Mouse (Mus musculus) midbrain, postnatal 0 days (tissue): Measurements from ENCODE around the gene Hoxa10. TPM values are rescaled to one million over a fixed set of nuclear protein-coding genes. Genes with fewer than 3 reads are reported as not detected.

ENCODE experiments used
- ATAC-seq: fragments of 200-750 bp; cut with Nextera tagmentation; 2 replicates; pipeline ENCODE4 v1.8.0; 2017; ENCODE audit warnings: moderate number of reproducible peaks, mild to moderate bottlenecking, moderate TSS enrichment, moderate library complexity; ENCODE audit not compliant: low FRiP score
- DNase-seq: peaks from one replicate; pipeline ENCODE4 v3.0.0-alpha.2; 2015; ENCODE audit warnings: low spot score
- H3K27ac ChIP-seq: fragments of 300-500 bp; sonication (generic); 2 replicates; pipeline ENCODE4 v1.5.1; 2014; ENCODE audit warnings: low read depth, mild to moderate bottlenecking, low read length, mixed read lengths
- H3K27me3 ChIP-seq: fragments of 300-500 bp; sonication (generic); 2 replicates; pipeline ENCODE4 v1.6.1; 2014; ENCODE audit warnings: low read length, control low read depth, mixed read lengths; ENCODE audit not compliant: insufficient read depth
- H3K36me3 ChIP-seq: fragments of 300-500 bp; sonication (generic); 2 replicates; pipeline ENCODE4 v1.6.1; 2014; ENCODE audit warnings: low read length, control low read depth, mixed read lengths; ENCODE audit not compliant: insufficient read depth
- H3K4me1 ChIP-seq: fragments of 300-500 bp; sonication (generic); 2 replicates; pipeline ENCODE4 v1.6.1; 2014; ENCODE audit warnings: mild to moderate bottlenecking, control low read depth, antibody characterized with exemption, low read length, mixed read lengths; ENCODE audit not compliant: insufficient read depth
- H3K4me2 ChIP-seq: fragments of 300-500 bp; sonication (generic); 2 replicates; pipeline ENCODE4 v1.6.1; 2014; ENCODE audit warnings: low read depth, mild to moderate bottlenecking, low read length, mixed read lengths; ENCODE audit not compliant: poor library complexity, severe bottlenecking
- H3K4me3 ChIP-seq: fragments of 300-500 bp; sonication (generic); 2 replicates; pipeline ENCODE4 v1.5.1; 2014; ENCODE audit warnings: low read depth, mild to moderate bottlenecking, low read length, moderate library complexity
- H3K9ac ChIP-seq: fragments of 300-500 bp; sonication (generic); replicated peaks from 2 replicates; pipeline ENCODE4 v1.6.1; 2014; ENCODE audit warnings: mild to moderate bottlenecking, low read length, moderate library complexity, mixed read lengths; ENCODE audit not compliant: poor library complexity, severe bottlenecking
- H3K9me3 ChIP-seq: fragments of 300-500 bp; sonication (generic); 2 replicates; pipeline ENCODE4 v1.6.1; 2016; ENCODE audit warnings: low read length, control low read depth
- CTCF ChIP-seq: IDR thresholded peaks from 2 replicates; pipeline ENCODE4 v1.5.1; 2016; ENCODE audit warnings: antibody characterized with exemption, mild to moderate bottlenecking
- WGBS: fragments of 180-500 bp; shearing (Covaris S2); extraction: QIAGEN DNeasy Blood & Tissue Kit; methylation state at CpG from one replicate; pipeline ENCODE4 v1.1.7; 2014; 5-methylcytosine and 5-hydroxymethylcytosine counted together
- polyA plus RNA-seq: library from polyadenylated mRNA; unstranded; fragments of >200 nt; fragmentation: Nextera tagmentation; extraction: Ambion mirVana; gene quantifications from 2 replicates; pipeline ENCODE4 v1.2.1, GENCODE M21; 2015
- total RNA-seq: library from RNA; depleted of rRNA; stranded (reverse); fragments of >200 nt; gene quantifications from 2 replicates; pipeline ENCODE4 v1.2.3, GENCODE M21; 2014

Hoxa10 gene
- total and polyA plus RNA-seq, 2 experiments from 2014 or later = not detected

GRCm38 (mm10) chr6:52189172-52189591 lies 51.5 kb downstream of the Hoxa10 start:
- Histone ChIP-seq H3K36me3 (no peaks in the 10 kb centered on the region), H3K27me3 (peaks cover 96% of the 10 kb centered on the region), H3K9me3 (no peaks in the 10 kb centered on the region), H3K27ac (no peak overlapping the region), H3K4me1 (no peaks in the 10 kb centered on the region), H3K4me3 (no peak overlapping the region), H3K9ac (no peak overlapping the region), H3K4me2 (no peak overlapping the region)
- DNase-seq = no peak
- no peak for TF ChIP-seq CTCF
- 16% methylated on average over 5 of the region's 5 CpGs for WGBS
- ATAC-seq = no peak

- H3K4me3 ChIP-seq = no peak overlapping the region
- WGBS = 3% methylated on average over 1 of the region's 1 CpGs
- no peak overlapping the region for H3K27ac ChIP-seq
- no peaks in the 10 kb centered on the region for H3K4me1 ChIP-seq
- TF ChIP-seq CTCF = no peak
- peaks cover 97% of the 10 kb centered on the region for H3K27me3 ChIP-seq
- H3K9ac ChIP-seq = no peak overlapping the region
- H3K9me3 ChIP-seq = no peaks in the 10 kb centered on the region
- H3K4me2 ChIP-seq = no peak overlapping the region
- no peak for ATAC-seq
- H3K36me3 ChIP-seq = no peaks in the 10 kb centered on the region
- no peak for DNase-seq
These were observed 54.2 kb downstream of the Hoxa10 start for GRCm38 (mm10) chr6:52186500-52186899.

- no peak for TF ChIP-seq CTCF
- 10% methylated on average over 3 of the region's 3 CpGs for WGBS
- Histone ChIP-seq H3K27me3 (peaks cover 97% of the 10 kb centered on the region), H3K9me3 (no peaks in the 10 kb centered on the region), H3K4me1 (no peaks in the 10 kb centered on the region), H3K4me2 (no peak overlapping the region), H3K9ac (no peak overlapping the region), H3K4me3 (no peak overlapping the region), H3K27ac (no peak overlapping the region), H3K36me3 (no peaks in the 10 kb centered on the region)
- ATAC-seq (no peak), DNase-seq (no peak)
These were observed 54.8 kb downstream of the Hoxa10 start for GRCm38 (mm10) chr6:52185834-52186233.

DNA sequence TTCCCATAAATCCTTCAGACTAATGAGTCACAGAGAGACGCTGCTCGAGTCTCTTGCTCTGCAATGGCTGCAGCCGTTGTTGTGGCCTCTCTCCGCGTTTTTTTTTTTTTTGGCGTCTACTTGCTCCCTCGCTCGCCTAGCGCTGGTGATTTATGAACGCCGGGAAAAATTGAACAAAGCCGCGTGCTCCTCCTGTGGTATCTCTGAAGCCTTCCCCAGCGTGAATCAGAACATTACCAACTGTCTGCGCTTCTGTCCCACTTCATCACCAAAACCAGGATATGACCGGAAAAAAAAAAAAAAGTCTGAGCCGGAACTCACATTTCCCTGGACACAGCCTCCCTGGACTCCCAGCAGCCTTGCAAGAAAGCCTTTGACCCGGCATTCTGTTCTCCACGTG lies 55.4 kb downstream of the Hoxa10 start:
- no peak overlapping the region for H3K27ac ChIP-seq
- ATAC-seq = no peak
- no peaks in the 10 kb centered on the region for H3K9me3 ChIP-seq
- 2% methylated on average over 19 of the region's 19 CpGs for WGBS
- no peak for TF ChIP-seq CTCF
- H3K27me3 ChIP-seq = peaks cover 97% of the 10 kb centered on the region
- DNase-seq = no peak
- H3K4me1 ChIP-seq = no peaks in the 10 kb centered on the region
- H3K9ac ChIP-seq = no peak overlapping the region
- no peak overlapping the region for H3K4me2 ChIP-seq
- H3K36me3 ChIP-seq = no peaks in the 10 kb centered on the region
- H3K4me3 ChIP-seq = no peak overlapping the region

DNA sequence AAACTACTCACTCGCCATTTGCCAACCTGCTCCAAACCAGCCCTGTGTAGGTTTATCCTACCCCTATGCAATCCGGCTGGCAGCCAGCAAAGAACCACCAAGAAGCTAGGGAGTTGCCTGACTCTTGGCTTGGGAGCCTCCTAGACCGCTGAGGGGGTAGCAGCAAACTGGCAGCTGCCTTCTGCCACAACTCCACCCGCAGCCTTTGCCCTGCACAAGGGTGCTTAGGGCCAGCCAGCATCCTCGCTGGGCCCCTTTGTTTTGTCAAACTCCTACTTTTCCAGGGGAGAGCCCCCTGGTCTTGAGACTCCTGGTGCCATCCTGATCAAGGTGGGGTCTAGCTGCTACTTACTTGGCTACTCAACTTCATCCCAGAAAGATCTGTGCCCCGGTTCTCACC lies 56.0 kb downstream of the Hoxa10 start:
- no peak for TF ChIP-seq CTCF
- 2% methylated on average over 6 of the region's 6 CpGs for WGBS
- no peak for DNase-seq
- Histone ChIP-seq H3K4me1 (no peaks in the 10 kb centered on the region), H3K27me3 (peaks cover 97% of the 10 kb centered on the region), H3K4me3 (no peak overlapping the region), H3K9me3 (no peaks in the 10 kb centered on the region), H3K4me2 (no peak overlapping the region), H3K27ac (no peak overlapping the region), H3K9ac (no peak overlapping the region), H3K36me3 (no peaks in the 10 kb centered on the region)
- no peak for ATAC-seq

GRCm38 (mm10) chr6:52183311-52184080 lies 57.2 kb downstream of the Hoxa10 start:
- TF ChIP-seq CTCF = no peak
- Histone ChIP-seq H3K9ac (no peak overlapping the region), H3K9me3 (no peaks in the 10 kb centered on the region), H3K27ac (no peak overlapping the region), H3K27me3 (peaks cover 97% of the 10 kb centered on the region), H3K4me1 (no peaks in the 10 kb centered on the region), H3K36me3 (no peaks in the 10 kb centered on the region), H3K4me3 (no peak overlapping the region), H3K4me2 (no peak overlapping the region)
- 10% methylated on average over 10 of the region's 10 CpGs for WGBS
- no peak for DNase-seq
- ATAC-seq = no peak
